Mouse (Mus musculus): ENCODE measurements around the gene Cts7.

Gene Cts7

DNA sequence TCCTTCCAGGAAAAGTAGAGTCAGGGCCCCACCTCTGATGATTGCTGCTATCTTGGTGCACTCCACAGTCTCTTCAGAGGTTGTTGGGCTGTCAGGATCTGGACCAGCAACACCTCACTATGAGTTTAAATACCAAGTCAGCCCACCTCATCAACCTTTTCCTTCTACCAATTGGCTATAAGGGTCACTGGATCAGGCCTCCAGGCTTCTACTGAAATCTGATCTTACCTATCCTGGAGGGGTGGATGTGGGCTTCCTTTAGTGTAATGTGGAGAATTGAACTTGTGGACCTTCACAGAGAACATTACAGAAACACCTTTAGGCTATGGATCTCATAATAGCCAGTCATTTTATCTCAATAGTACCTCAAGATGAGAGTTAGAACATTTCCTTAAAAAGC is at the start of gene Cts7:
Gene Cts7, minus strand, starts transcription at position 101 of the 400 bp plus-strand sequence.
- DNase-seq (ENCODE audit: low spot score), result no peak

Measured in testis, postnatal 14 days (tissue).